In genomic region chr6:100148751-100149457, GRCm38 (mm10) we compare ENCODE assay signal across 15 mouse cellular contexts.
"Had no signal": no experiment of that assay in that cellular context is flagged by ENCODE, and none has a peak within 500 bp of the region (broad histone marks: within the 10 kb centered on the region; RNA-seq: fewer than 3 reads in every experiment).

No protein-coding gene starts in this region.

- H3K4me3 ChIP-seq: left cerebral cortex, adult 2 months; limb, embryonic 10.5 days; megakaryocyte, embryonic 14.5 days; midbrain, embryonic 12.5 days; neural tube, embryonic 13.5 days; stomach, embryonic 15.5 days had no signal

- H3K9ac ChIP-seq: lung, embryonic 14.5 days; midbrain, embryonic 12.5 days; neural tube, embryonic 13.5 days; stomach, embryonic 15.5 days had no signal

- DNase-seq: kidney, adult 8-10 months; kidney, postnatal 25 days; lung, embryonic 14.5 days; lung, postnatal 4 days; retina, postnatal 1 day; thymus, adult 2 months; thymus, postnatal 36 days had no signal

- H3K36me3 ChIP-seq: limb, embryonic 10.5 days; midbrain, embryonic 12.5 days; neural tube, embryonic 13.5 days; stomach, embryonic 15.5 days had no signal

- H3K4me2 ChIP-seq: liver, embryonic 11.5 days; lung, embryonic 14.5 days; midbrain, embryonic 12.5 days; neural tube, embryonic 13.5 days; stomach, embryonic 15.5 days had no signal

- H3K27ac ChIP-seq: left cerebral cortex, adult 2 months; limb, embryonic 10.5 days; midbrain, embryonic 12.5 days; neural tube, embryonic 13.5 days; stomach, embryonic 15.5 days had no signal

- H3K9me3 ChIP-seq: limb, embryonic 10.5 days; megakaryocyte, embryonic 14.5 days; midbrain, embryonic 12.5 days; neural tube, embryonic 13.5 days; stomach, embryonic 15.5 days had no signal

- H3K27me3 ChIP-seq: stomach, embryonic 15.5 days had no signal

- ATAC-seq: midbrain, embryonic 16.5 days had no signal
